Mouse (Mus musculus) erythroblast, embryonic 14.5 days (primary cell): Measurements from ENCODE around the gene Zbtb46.

ENCODE experiments used
- GATA1 ChIP-seq: IDR thresholded peaks from 2 replicates; pipeline ENCODE4 v1.6.1; 2012; ENCODE audit warnings: low read length, inconsistent platforms, mixed read lengths
- TAL1 ChIP-seq: IDR thresholded peaks from 3 replicates; pipeline ENCODE4 v1.6.1; 2012; ENCODE audit warnings: low read length, inconsistent platforms, mixed read lengths

- TF ChIP-seq GATA1 (no peak), TAL1 (no peak)
Measured at GRCm38 (mm10) chr2:181415945-181416344, 43.3 kb downstream of the Zbtb46 start.
